Mouse (Mus musculus) neural tube, embryonic 15.5 days (tissue): ENCODE measurements around the gene Cox19. TPM values are rescaled to one million over a fixed set of nuclear protein-coding genes. Genes with fewer than 3 reads are reported as not detected.

ENCODE experiments used
- ATAC-seq: fragments of 200-750 bp; cut with Nextera tagmentation; 2 replicates; pipeline ENCODE4 v1.8.0; 2017; ENCODE audit warnings: mild to moderate bottlenecking, moderate TSS enrichment, moderate library complexity; ENCODE audit not compliant: low FRiP score
- H3K27ac ChIP-seq: fragments of 300-500 bp; sonication (generic); replicated peaks from 2 replicates; pipeline ENCODE4 v1.5.1; 2015; ENCODE audit warnings: mild to moderate bottlenecking, inconsistent platforms
- H3K27me3 ChIP-seq: fragments of 300-500 bp; sonication (generic); replicated peaks from 2 replicates; pipeline ENCODE4 v1.6.1; 2015; ENCODE audit warnings: inconsistent platforms
- H3K36me3 ChIP-seq: fragments of 300-500 bp; sonication (generic); 2 replicates; pipeline ENCODE4 v1.6.1; 2015; ENCODE audit warnings: inconsistent platforms
- H3K4me1 ChIP-seq: fragments of 300-500 bp; sonication (generic); 2 replicates; pipeline ENCODE4 v1.6.1; 2015; ENCODE audit warnings: inconsistent platforms
- H3K4me2 ChIP-seq: fragments of 300-500 bp; sonication (generic); 2 replicates; pipeline ENCODE4 v1.6.1; 2015; ENCODE audit warnings: inconsistent platforms, mild to moderate bottlenecking, moderate library complexity
- H3K4me3 ChIP-seq: fragments of 300-500 bp; sonication (generic); replicated peaks from 2 replicates; pipeline ENCODE4 v1.5.1; 2015; ENCODE audit warnings: mild to moderate bottlenecking, inconsistent platforms
- H3K9ac ChIP-seq: fragments of 300-500 bp; sonication (generic); replicated peaks from 2 replicates; pipeline ENCODE4 v1.6.1; 2015; ENCODE audit warnings: mild to moderate bottlenecking, inconsistent platforms
- H3K9me3 ChIP-seq: fragments of 300-500 bp; sonication (generic); replicated peaks from 2 replicates; pipeline ENCODE4 v1.6.1; 2016; ENCODE audit warnings: inconsistent platforms
- WGBS: fragments of 180-500 bp; shearing (Covaris S2); methylation state at CpG from one replicate; pipeline ENCODE4 v1.1.7; 2015; ENCODE audit warnings: mixed read lengths; 5-methylcytosine and 5-hydroxymethylcytosine counted together
- polyA plus RNA-seq: library from polyadenylated mRNA; unstranded; fragments of >200 nt; fragmentation: Nextera tagmentation; extraction: Ambion mirVana; gene quantifications from 2 replicates; pipeline ENCODE4 v1.2.1, GENCODE M21; 2015

Gene Cox19
- polyA plus RNA-seq, 1 experiment from 2014 or later: 107 TPM

GRCm38 (mm10) chr5:139309946-139310345 lies 41.3 kb downstream of the Cox19 start:
- H3K36me3 ChIP-seq: peaks cover 9% of the 10 kb centered on the region; the same call in 1 of the 2 replicates
- H3K9ac ChIP-seq: no peak overlapping the region
- ATAC-seq: no peak
- 88% methylated on average over 3 of the region's 3 CpGs for WGBS
- no peak overlapping the region for H3K4me3 ChIP-seq
- no peak overlapping the region for H3K4me2 ChIP-seq
- no peaks in the 10 kb centered on the region for H3K9me3 ChIP-seq
- H3K27me3 ChIP-seq: no peaks in the 10 kb centered on the region
- H3K27ac ChIP-seq: no peak overlapping the region
- H3K4me1 ChIP-seq: no peaks in the 10 kb centered on the region

- H3K4me2 ChIP-seq: no peak overlapping the region
- H3K9me3 ChIP-seq: no peaks in the 10 kb centered on the region
- WGBS: 89% methylated on average over 9 of the region's 9 CpGs
- H3K36me3 ChIP-seq: peaks cover 9% of the 10 kb centered on the region; the same call in 1 of the 2 replicates
- no peak overlapping the region for H3K4me3 ChIP-seq
- no peak overlapping the region for H3K27ac ChIP-seq
- no peak overlapping the region for H3K9ac ChIP-seq
- H3K4me1 ChIP-seq: no peaks in the 10 kb centered on the region
- ATAC-seq: no peak
- H3K27me3 ChIP-seq: no peaks in the 10 kb centered on the region
Measured at GRCm38 (mm10) chr5:139303646-139304061, 47.6 kb downstream of the Cox19 start.

DNA sequence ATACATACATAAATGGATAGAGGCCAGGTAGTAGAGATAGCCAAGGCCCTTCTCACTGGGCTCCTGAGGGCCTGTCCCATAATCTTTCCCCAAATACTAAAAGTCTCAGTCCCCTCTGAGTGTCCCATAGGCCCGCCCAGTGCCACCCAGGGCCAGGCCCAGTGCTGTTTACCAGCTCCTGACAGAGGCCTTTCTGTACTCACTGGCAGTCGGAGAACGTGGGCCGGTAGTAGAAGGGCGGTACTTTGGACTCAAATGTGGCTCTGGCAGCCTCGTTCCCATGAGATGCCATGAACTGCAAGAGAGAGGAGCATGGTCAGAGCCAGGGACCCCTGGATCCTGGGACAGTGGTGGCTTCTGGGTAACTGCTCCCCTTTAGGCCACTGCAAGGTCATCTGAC lies 49.1 kb downstream of the Cox19 start:
- 86% methylated on average over 6 of the region's 6 CpGs for WGBS
- Histone ChIP-seq H3K4me1 (no peaks in the 10 kb centered on the region), H3K27ac (no peak overlapping the region), H3K9me3 (no peaks in the 10 kb centered on the region), H3K36me3 (peaks cover 4% of the 10 kb centered on the region; the same call in 1 of the 2 replicates), H3K4me2 (no peak overlapping the region), H3K9ac (no peak overlapping the region), H3K27me3 (no peaks in the 10 kb centered on the region), H3K4me3 (no peak overlapping the region)
- no peak for ATAC-seq

- whole genome bisulfite sequencing: 84% methylated on average over 5 of the region's 5 CpGs
- no peak overlapping the region for H3K4me2 ChIP-seq
Measured at GRCm38 (mm10) chr5:139297745-139298144, 53.5 kb downstream of the Cox19 start.

DNA sequence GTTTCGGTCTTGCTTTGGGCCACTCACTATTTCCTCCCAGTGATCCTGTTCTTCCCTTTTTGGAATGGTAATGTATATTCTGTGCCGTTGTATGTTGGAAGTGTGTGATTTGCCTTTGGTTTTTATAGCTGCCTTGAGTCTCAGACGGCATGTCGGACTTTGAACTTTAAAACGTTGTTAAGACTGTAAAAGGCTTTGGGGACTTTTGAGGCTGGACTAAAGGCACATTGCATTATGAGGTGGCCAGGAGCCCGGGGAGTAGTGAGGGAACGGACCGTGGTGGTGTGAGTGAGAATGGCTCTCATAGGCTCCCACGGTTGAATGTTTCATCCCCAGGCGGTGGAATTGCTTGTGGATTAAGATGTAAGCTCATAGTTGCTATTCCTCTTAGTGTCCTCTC lies 54.1 kb downstream of the Cox19 start:
- Histone ChIP-seq H3K9me3 (0 out of 2 replicates have a peak, but pooled peaks cover 2% of the 10 kb centered on the region), H3K4me3 (no peak overlapping the region), H3K9ac (no peak overlapping the region), H3K4me2 (no peak overlapping the region), H3K36me3 (peaks cover 16% of the 10 kb centered on the region), H3K27me3 (no peaks in the 10 kb centered on the region), H3K4me1 (no peaks in the 10 kb centered on the region), H3K27ac (no peak overlapping the region)
- 89% methylated on average over 10 of the region's 10 CpGs for WGBS
- no peak for ATAC-seq

More at GRCm38 (mm10) chr5:139297745-139298144, 53.5 kb downstream of the Cox19 start:
- Histone ChIP-seq H3K9ac (no peak overlapping the region), H3K9me3 (0 out of 2 replicates have a peak, but pooled peaks cover 2% of the 10 kb centered on the region), H3K27ac (no peak overlapping the region), H3K27me3 (no peaks in the 10 kb centered on the region), H3K4me1 (no peaks in the 10 kb centered on the region), H3K36me3 (peaks cover 16% of the 10 kb centered on the region), H3K4me3 (no peak overlapping the region)
- ATAC-seq: no peak

DNA sequence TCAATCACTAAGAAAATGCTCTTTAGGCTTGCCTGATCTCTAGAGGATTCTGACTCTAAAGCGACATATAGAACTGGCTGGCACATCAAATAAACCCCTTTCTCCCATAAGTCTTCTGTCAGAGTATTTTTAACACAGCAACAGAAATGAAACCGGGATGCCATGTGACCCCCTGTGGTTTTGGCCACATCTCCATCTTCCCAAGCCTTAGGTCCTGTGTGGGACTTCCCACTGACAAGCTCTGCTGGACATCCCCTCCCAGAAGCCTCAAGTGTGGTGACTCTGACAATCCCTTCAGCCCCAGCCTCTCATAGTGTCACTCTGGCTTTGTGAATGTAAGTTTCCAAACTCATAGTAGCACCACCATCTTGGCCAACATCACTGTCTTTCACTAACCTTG lies 57.1 kb downstream of the Cox19 start:
- no peak overlapping the region for H3K4me3 ChIP-seq
- H3K27me3 ChIP-seq: no peaks in the 10 kb centered on the region
- H3K36me3 ChIP-seq: peaks cover 20% of the 10 kb centered on the region; the same call in 1 of the 2 replicates
- H3K27ac ChIP-seq: no peak overlapping the region
- 0 out of 2 replicates have a peak, but pooled peaks cover 2% of the 10 kb centered on the region for H3K9me3 ChIP-seq
- ATAC-seq: no peak
- H3K9ac ChIP-seq: no peak overlapping the region
- H3K4me1 ChIP-seq: no peaks in the 10 kb centered on the region
- 84% methylated on average over 2 of the region's 2 CpGs for WGBS
- H3K4me2 ChIP-seq: no peak overlapping the region

GRCm38 (mm10) chr5:139291811-139292560 lies 59.2 kb downstream of the Cox19 start:
- Histone ChIP-seq H3K27me3 (no peaks in the 10 kb centered on the region), H3K9ac (no peak overlapping the region), H3K36me3 (peaks cover 22% of the 10 kb centered on the region), H3K9me3 (0 out of 2 replicates have a peak, but pooled peaks cover 2% of the 10 kb centered on the region), H3K27ac (no peak overlapping the region), H3K4me3 (no peak overlapping the region), H3K4me1 (no peaks in the 10 kb centered on the region), H3K4me2 (no peak overlapping the region)
- no peak for ATAC-seq
- WGBS: 57% methylated on average over 6 of the region's 6 CpGs

DNA sequence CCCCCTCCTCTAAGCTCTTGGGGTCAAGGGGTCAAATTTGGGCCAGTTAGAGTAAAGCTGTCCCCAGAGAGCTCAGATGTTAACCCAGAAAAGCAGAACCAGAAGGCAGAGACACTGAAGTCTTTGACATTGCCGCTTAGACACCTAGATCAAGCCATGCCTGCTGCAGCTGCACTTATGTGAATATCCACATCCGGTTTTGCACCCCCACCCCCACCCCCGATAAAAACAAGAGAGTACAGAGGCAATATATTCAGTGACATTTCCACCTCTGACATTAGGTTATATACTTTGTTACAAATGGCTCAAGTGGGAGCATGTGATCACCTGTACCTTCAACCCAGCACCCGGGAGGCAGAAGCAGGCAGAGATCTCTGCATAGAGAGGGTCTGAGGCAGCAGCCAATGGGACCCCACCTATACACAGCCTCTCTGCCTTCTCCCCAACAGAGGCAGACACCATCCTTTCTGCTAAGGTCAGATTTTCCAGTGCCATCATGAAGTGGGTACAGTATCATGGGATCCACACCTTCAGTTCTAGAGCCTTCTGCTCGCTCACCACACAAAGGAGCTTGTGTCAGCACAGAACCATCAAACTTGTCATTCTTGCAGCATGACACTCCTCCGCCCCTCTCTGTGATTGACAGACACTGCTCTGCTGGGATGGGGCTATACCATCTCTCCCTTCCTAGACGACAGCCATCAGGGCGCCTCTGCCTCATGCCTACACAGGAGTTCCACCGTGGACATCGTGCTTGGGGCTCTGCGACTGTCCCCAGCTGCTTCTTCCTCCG lies 60.6 kb downstream of the Cox19 start:
- no peak overlapping the region for H3K9ac ChIP-seq
- no peak for ATAC-seq
- H3K9me3 ChIP-seq: no peaks in the 10 kb centered on the region
- no peak overlapping the region for H3K4me3 ChIP-seq
- WGBS: 88% methylated on average over 12 of the region's 12 CpGs
- no peaks in the 10 kb centered on the region for H3K27me3 ChIP-seq
- H3K4me2 ChIP-seq: no peak overlapping the region
- no peaks in the 10 kb centered on the region for H3K4me1 ChIP-seq
- no peak overlapping the region for H3K27ac ChIP-seq
- peaks cover 21% of the 10 kb centered on the region for H3K36me3 ChIP-seq

GRCm38 (mm10) chr5:139288591-139288990 lies 62.6 kb downstream of the Cox19 start:
- no peak for ATAC-seq
- WGBS: 80% methylated on average over 4 of the region's 4 CpGs
- Histone ChIP-seq H3K27me3 (no peaks in the 10 kb centered on the region), H3K27ac (no peak overlapping the region), H3K4me1 (no peaks in the 10 kb centered on the region), H3K9me3 (no peaks in the 10 kb centered on the region), H3K4me3 (no peak overlapping the region), H3K4me2 (no peak overlapping the region), H3K9ac (no peak overlapping the region), H3K36me3 (peaks cover 6% of the 10 kb centered on the region)

GRCm38 (mm10) chr5:139287787-139288186 lies 63.4 kb downstream of the Cox19 start:
- WGBS: 93% methylated on average over 4 of the region's 4 CpGs
- H3K36me3 ChIP-seq: peaks cover 6% of the 10 kb centered on the region
- H3K4me2 ChIP-seq: no peak overlapping the region
- H3K27ac ChIP-seq: no peak overlapping the region
- H3K9ac ChIP-seq: no peak overlapping the region
- H3K9me3 ChIP-seq: no peaks in the 10 kb centered on the region
- no peak overlapping the region for H3K4me3 ChIP-seq
- no peaks in the 10 kb centered on the region for H3K4me1 ChIP-seq
- ATAC-seq: no peak
- no peaks in the 10 kb centered on the region for H3K27me3 ChIP-seq

GRCm38 (mm10) chr5:139287099-139287498 lies 64.1 kb downstream of the Cox19 start:
- no peak overlapping the region for H3K27ac ChIP-seq
- 92% methylated on average over 5 of the region's 5 CpGs for WGBS
- H3K4me3 ChIP-seq: no peak overlapping the region
- peaks cover 6% of the 10 kb centered on the region for H3K36me3 ChIP-seq
- no peak overlapping the region for H3K9ac ChIP-seq
- H3K4me2 ChIP-seq: no peak overlapping the region
- no peak for ATAC-seq
- no peaks in the 10 kb centered on the region for H3K27me3 ChIP-seq
- no peaks in the 10 kb centered on the region for H3K9me3 ChIP-seq
- H3K4me1 ChIP-seq: peaks cover 4% of the 10 kb centered on the region
